Mouse (Mus musculus): ENCODE measurements at regions not wholly inside any gene's neighbourhood (a gene's known extent, or its start where the extent isn't known, plus 50 kb on each side); places are given as distances from the start of the nearest gene placed in this dataset.

DNA sequence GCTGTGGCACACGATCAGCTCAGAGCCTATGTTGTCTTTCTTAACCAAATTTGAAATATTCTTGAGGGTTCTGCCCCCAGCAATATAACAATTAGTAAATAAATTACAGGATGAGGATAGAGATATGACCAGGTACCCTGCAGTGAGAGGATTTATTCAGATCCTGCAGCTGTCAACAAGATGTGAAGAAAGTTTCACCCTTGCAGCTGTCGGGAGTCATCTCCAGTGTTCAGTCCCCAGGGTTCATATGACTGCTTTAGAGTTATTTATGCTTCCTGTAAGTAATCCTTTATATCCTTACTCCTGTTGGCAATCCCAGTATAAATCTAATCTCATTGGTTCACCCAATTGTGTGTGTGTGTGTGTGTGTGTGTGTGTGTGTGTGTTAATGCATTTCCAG lies 1372.1 kb upstream of the 1700008P02Rik start:
- Histone ChIP-seq H3K4me3 (replicated peaks in 1 of 3; ENCODE audit: low read depth in 2 of 3, low read length in 2 of 3, poor library complexity in 1 of 3) (no peak overlapping the region), H3K27ac (ENCODE audit: insufficient read depth, low read depth) (no peak overlapping the region), H3K9me3 (replicated peaks; ENCODE audit: low read length) (peaks cover 6% of the 10 kb centered on the region), H3K36me3 (replicated peaks in 1 of 2; ENCODE audit: control insufficient read depth in 1 of 2, insufficient read depth in 1 of 2, low read length in 1 of 2) (no peaks in the 10 kb centered on the region), H3K9ac (ENCODE audit: insufficient read depth, low read depth) (no peak overlapping the region), H3K79me2 (replicated peaks; ENCODE audit: control insufficient read depth, extremely low read depth, insufficient read depth, poor library complexity, severe bottlenecking) (no peaks in the 10 kb centered on the region), H3K4me2 (ENCODE audit: insufficient read depth, low read depth, poor library complexity, severe bottlenecking) (no peak overlapping the region), H3K27me3 (replicated peaks) (no peaks in the 10 kb centered on the region), H3K4me1 (ENCODE audit: control insufficient read depth in 1 of 2, insufficient read depth in 2 of 2) (no peaks in the 10 kb centered on the region)
- dilution Hi-C loops (cut with MboI; ENCODE audit: extremely low pct_ligation_motif_present, extremely low pct_unique_long_range_greater_than_20kb, low sequenced_read_pairs), result no loop called here
- TF ChIP-seq ETS1 (conservative IDR thresholded peaks at IDR 0.05; ENCODE audit: low read depth, low read length) (no peak), MEF2A (IDR thresholded peaks at IDR 0.05; ENCODE audit: borderline replicate concordance, low read depth, low read length) (no peak), ELF1 (IDR thresholded peaks at IDR 0.05; ENCODE audit: low read depth, low read length) (no peak), MAFK (IDR thresholded peaks at IDR 0.05; ENCODE audit: insufficient replicate concordance, low read length) (no peak), BHLHE40 (IDR thresholded peaks at IDR 0.05; ENCODE audit: low read depth, low read length) (no peak), JUND (conservative IDR thresholded peaks at IDR 0.05; ENCODE audit: low read depth, low read length) (no peak)
- no peak for DNase-seq (ENCODE audit: extremely low read depth)
- in situ Hi-C loops (cut with MboI; ENCODE audit: low pct_ligation_motif_present, low pct_unique_long_range_greater_than_20kb, low sequenced_read_pairs), result no loop called here

DNA sequence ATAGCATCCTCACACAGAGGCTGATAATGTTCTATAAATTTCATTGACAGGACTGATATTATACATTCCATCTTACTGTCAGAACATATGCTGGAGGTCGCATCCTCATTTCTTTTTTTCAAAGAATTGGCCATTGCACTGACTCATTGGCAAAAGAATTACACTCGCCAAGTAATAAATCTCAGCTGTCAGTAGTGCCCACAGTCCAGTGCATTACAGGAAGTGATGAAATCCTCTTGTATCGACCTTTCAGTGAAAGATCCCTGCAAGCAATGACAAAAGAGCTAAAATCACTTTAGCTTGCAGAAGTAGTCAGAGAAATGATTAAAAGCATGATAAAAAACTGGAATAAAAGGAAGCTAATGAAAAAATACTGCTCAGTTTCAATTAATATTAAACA lies 1353.0 kb upstream of the 1700008P02Rik start:
- no peaks in the 10 kb centered on the region for H3K27me3 ChIP-seq (replicated peaks)
- in situ Hi-C loops (cut with MboI; ENCODE audit: low pct_ligation_motif_present, low pct_unique_long_range_greater_than_20kb, low sequenced_read_pairs), result no loop called here
- no peak for DNase-seq (ENCODE audit: extremely low read depth)
- dilution Hi-C loops (cut with MboI; ENCODE audit: extremely low pct_ligation_motif_present, extremely low pct_unique_long_range_greater_than_20kb, low sequenced_read_pairs), result no loop called here
- peaks cover 19% of the 10 kb centered on the region for H3K9me3 ChIP-seq (replicated peaks; ENCODE audit: low read length)
- H3K4me2 ChIP-seq (ENCODE audit: insufficient read depth, low read depth, poor library complexity, severe bottlenecking), result no peak overlapping the region
- no peaks in the 10 kb centered on the region for H3K79me2 ChIP-seq (replicated peaks; ENCODE audit: control insufficient read depth, extremely low read depth, insufficient read depth, poor library complexity, severe bottlenecking)
- H3K4me3 ChIP-seq (replicated peaks in 1 of 3; ENCODE audit: low read depth in 2 of 3, low read length in 2 of 3, poor library complexity in 1 of 3), result no peak overlapping the region
- H3K4me1 ChIP-seq (ENCODE audit: control insufficient read depth in 1 of 2, insufficient read depth in 2 of 2), result no peaks in the 10 kb centered on the region
- H3K36me3 ChIP-seq (replicated peaks in 1 of 2; ENCODE audit: control insufficient read depth in 1 of 2, insufficient read depth in 1 of 2, low read length in 1 of 2), result no peaks in the 10 kb centered on the region
- H3K27ac ChIP-seq (ENCODE audit: insufficient read depth, low read depth), result no peak overlapping the region
- no peak overlapping the region for H3K9ac ChIP-seq (ENCODE audit: insufficient read depth, low read depth)
- TF ChIP-seq NRF1 (IDR thresholded peaks at IDR 0.05; ENCODE audit: low read depth, low read length) (no peak), RCOR1 (conservative IDR thresholded peaks at IDR 0.05; ENCODE audit: low read depth, low read length) (no peak), MXI1 (IDR thresholded peaks at IDR 0.05; ENCODE audit: low read depth, low read length) (no peak), SMC3 (IDR thresholded peaks at IDR 0.05; ENCODE audit: low read depth, low read length) (no peak), PAX5 (IDR thresholded peaks at IDR 0.05; ENCODE audit: low read length) (no peak), ZKSCAN1 (IDR thresholded peaks at IDR 0.05; ENCODE audit: borderline replicate concordance, low read depth, low read length) (no peak), CHD1 (IDR thresholded peaks at IDR 0.05; ENCODE audit: low read depth, low read length) (no peak), POLR2AphosphoS2 (IDR thresholded peaks at IDR 0.05; ENCODE audit: low read depth, low read length) (no peak), UBTF (IDR thresholded peaks at IDR 0.05; ENCODE audit: low read depth, low read length) (no peak), IRF4 (IDR thresholded peaks at IDR 0.05; ENCODE audit: low read depth, low read length) (no peak), JUND (conservative IDR thresholded peaks at IDR 0.05; ENCODE audit: low read depth, low read length) (no peak), NELFE (IDR thresholded peaks at IDR 0.05; ENCODE audit: low read depth, low read length) (no peak)

Measured in CH12.LX (cell line).